Mouse (Mus musculus) CD4-positive helper T cell, adult 2 months (primary cell): ENCODE data around the gene Megf8.
"Not testable (repeated sequence)": the region's sequence is repeated elsewhere in the genome, so short reads cannot be mapped to it uniquely, and the experiment has no call there.

Experiments used
- DNase-seq: peaks from one replicate; pipeline ENCODE4 v3.0.0-alpha.2; 2012; ENCODE audit warnings: low read depth, missing footprints, low spot score

Gene Megf8

GRCm38 (mm10) chr7:25383891-25384290 is 66.9 kb downstream of the Megf8 start:
- no peak for DNase-seq

GRCm38 (mm10) chr7:25384318-25384717 is 67.4 kb downstream of the Megf8 start:
- DNase-seq = no peak

GRCm38 (mm10) chr7:25384818-25385217 is 67.9 kb downstream of the Megf8 start:
- no peak for DNase-seq

- DNase-seq = no peak
Measured at GRCm38 (mm10) chr7:25385259-25385658, 68.3 kb downstream of the Megf8 start.

GRCm38 (mm10) chr7:25385850-25386555 is 69.0 kb downstream of the Megf8 start:
- peak; percentile 57 for DNase-seq

GRCm38 (mm10) chr7:25387811-25388440 is 71.0 kb downstream of the Megf8 start:
- no peak for DNase-seq

GRCm38 (mm10) chr7:25388916-25389315 is 72.0 kb downstream of the Megf8 start:
- no peak for DNase-seq

GRCm38 (mm10) chr7:25390054-25390770 is 73.2 kb downstream of the Megf8 start:
- DNase-seq = no peak

GRCm38 (mm10) chr7:25390986-25391385 is 74.0 kb downstream of the Megf8 start:
- no peak for DNase-seq

GRCm38 (mm10) chr7:25391856-25392453 is 75.0 kb downstream of the Megf8 start:
- DNase-seq = no peak

- DNase-seq = no peak
Measured at GRCm38 (mm10) chr7:25392851-25393250, 75.9 kb downstream of the Megf8 start.

- no peak for DNase-seq
Measured at GRCm38 (mm10) chr7:25393451-25394210, 76.7 kb downstream of the Megf8 start.

GRCm38 (mm10) chr7:25394754-25395153 is 77.8 kb downstream of the Megf8 start:
- no peak for DNase-seq

GRCm38 (mm10) chr7:25395186-25395557 is 78.2 kb downstream of the Megf8 start:
- DNase-seq = no peak

GRCm38 (mm10) chr7:25395558-25396521 is 78.9 kb downstream of the Megf8 start:
- peak; percentile 94 for DNase-seq

GRCm38 (mm10) chr7:25396621-25397020 is 79.7 kb downstream of the Megf8 start:
- no peak for DNase-seq

GRCm38 (mm10) chr7:25398610-25399009 is 81.6 kb downstream of the Megf8 start, which contains the start of gene Lipe:
Gene Lipe (minus strand): TSS chr7:25398710.
- DNase-seq = no peak

GRCm38 (mm10) chr7:25399028-25399427 is 82.1 kb downstream of the Megf8 start:
- DNase-seq = not testable (repeated sequence)

- DNase-seq = no peak
Measured at GRCm38 (mm10) chr7:25401551-25401950, 84.6 kb downstream of the Megf8 start.

- DNase-seq = no peak
Measured at GRCm38 (mm10) chr7:25401986-25402385, 85.0 kb downstream of the Megf8 start.
